Mouse (Mus musculus) lung, postnatal 0 days (tissue): Measurements from ENCODE around the gene Jpt1. TPM values are rescaled to one million over a fixed set of nuclear protein-coding genes. Genes with fewer than 3 reads are reported as not detected.
A peak's percentile ranks its signal among the peaks of the same experiment; 100 is the strongest.
"Not testable (repeated sequence)": the region's sequence is repeated elsewhere in the genome, so short reads cannot be mapped to it uniquely, and the experiment has no call there.

Source experiments
- ATAC-seq: fragments of 200-750 bp; cut with Nextera tagmentation; 2 replicates; pipeline ENCODE4 v1.8.0; 2017; ENCODE audit warnings: moderate library complexity
- DNase-seq: peaks from one replicate; pipeline ENCODE4 v3.0.0-alpha.2; 2016; ENCODE audit warnings: low spot score
- H3K27ac ChIP-seq: fragments of 300-500 bp; sonication (generic); 2 replicates; pipeline ENCODE4 v1.5.1; 2014; ENCODE audit warnings: antibody characterized with exemption, mild to moderate bottlenecking, low read length, mixed read lengths
- H3K27me3 ChIP-seq: fragments of 300-500 bp; sonication (generic); replicated peaks from 2 replicates; pipeline ENCODE4 v1.6.1; 2014; ENCODE audit warnings: low read length, mixed read lengths; ENCODE audit not compliant: insufficient read depth
- H3K36me3 ChIP-seq: fragments of 300-500 bp; sonication (generic); 2 replicates; pipeline ENCODE4 v1.6.1; 2014; ENCODE audit warnings: low read length, mixed read lengths; ENCODE audit not compliant: insufficient read depth
- H3K4me1 ChIP-seq: fragments of 300-500 bp; sonication (generic); 2 replicates; pipeline ENCODE4 v1.6.1; 2014; ENCODE audit warnings: antibody characterized with exemption, low read depth, low read length, mixed read lengths; ENCODE audit not compliant: insufficient read depth
- H3K4me2 ChIP-seq: fragments of 300-500 bp; sonication (generic); replicated peaks from 2 replicates; pipeline ENCODE4 v1.6.1; 2014; ENCODE audit warnings: low read depth, mild to moderate bottlenecking, low read length, moderate library complexity, mixed read lengths
- H3K4me3 ChIP-seq: fragments of 300-500 bp; sonication (generic); 2 replicates; pipeline ENCODE4 v1.5.1; 2014; ENCODE audit warnings: low read depth, low read length
- H3K9ac ChIP-seq: fragments of 300-500 bp; sonication (generic); replicated peaks from 2 replicates; pipeline ENCODE4 v1.6.1; 2014; ENCODE audit warnings: low read depth, mild to moderate bottlenecking
- H3K9me3 ChIP-seq: fragments of 300-500 bp; sonication (generic); 2 replicates; pipeline ENCODE4 v1.6.1; 2016; ENCODE audit warnings: low read length, mixed read lengths
- CTCF ChIP-seq: IDR thresholded peaks from 2 replicates; pipeline ENCODE4 v1.5.1; 2016; ENCODE audit warnings: antibody characterized with exemption, mild to moderate bottlenecking
- EP300 ChIP-seq: IDR thresholded peaks from 2 replicates; pipeline ENCODE4 v1.6.1; 2016; ENCODE audit warnings: antibody characterized with exemption, mild to moderate bottlenecking, control low read depth
- WGBS: fragments of 180-500 bp; shearing (Covaris S2); extraction: QIAGEN DNeasy Blood & Tissue Kit; methylation state at CpG from one replicate; pipeline ENCODE4 v1.1.7; 2014; 5-methylcytosine and 5-hydroxymethylcytosine counted together
- polyA plus RNA-seq: library from polyadenylated mRNA; unstranded; fragments of >200 nt; fragmentation: Nextera tagmentation; extraction: Ambion mirVana; gene quantifications from 2 replicates; pipeline ENCODE4 v1.2.1, GENCODE M21; 2015

Gene Jpt1
- polyA plus RNA-seq, 1 experiment from 2014 or later = 201 TPM

DNA sequence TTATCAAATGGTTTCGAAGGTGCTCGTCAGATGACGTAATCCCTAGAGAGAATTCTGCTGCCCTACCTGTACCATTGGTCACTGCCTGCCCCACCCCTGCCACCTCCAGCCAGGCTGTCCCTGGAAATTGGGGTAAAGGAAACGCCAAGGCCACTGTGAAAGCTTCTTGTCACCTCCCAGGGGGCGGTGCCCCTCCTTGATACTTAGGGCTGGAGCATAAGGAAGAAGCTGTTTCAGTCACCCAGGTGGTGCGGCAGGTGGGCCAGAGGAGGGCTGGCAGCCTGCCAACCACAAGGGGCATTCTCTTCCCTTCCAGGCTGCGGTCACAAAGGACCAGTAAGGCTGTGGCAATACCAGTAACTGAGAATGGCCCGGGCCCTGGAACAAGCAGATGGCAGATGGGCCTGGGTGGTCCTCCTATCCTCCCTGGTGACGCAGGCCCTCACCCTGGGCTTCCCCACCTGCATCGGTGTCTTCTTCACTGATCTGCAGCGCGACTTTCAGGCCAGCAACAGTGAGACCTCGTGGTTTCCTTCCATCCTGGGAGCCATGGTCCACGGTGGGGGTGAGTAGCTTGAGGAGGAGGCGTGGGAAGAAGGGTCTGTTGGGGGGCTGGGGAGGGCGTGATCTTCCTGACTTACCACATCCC is 51.8 kb downstream of the Jpt1 start, which contains the start of gene Slc16a5:
Gene Slc16a5, plus strand, starts transcription at position 232 of the 649 bp plus-strand sequence.
- Histone ChIP-seq H3K4me2 (no peak within 1 kb of the TSS), H3K4me3 (no peak within 1 kb of the TSS), H3K36me3 (no peaks in the 10 kb centered on the region), H3K27me3 (no peaks in the 10 kb centered on the region), H3K9me3 (no peaks in the 10 kb centered on the region), H3K27ac (no peak within 1 kb of the TSS), H3K9ac (no peak within 1 kb of the TSS), H3K4me1 (no peaks in the 10 kb centered on the region)
- peak; percentile 32 for DNase-seq
- TF ChIP-seq EP300 (no peak), CTCF (no peak)
- peak; percentile 38 for ATAC-seq
- 64% methylated on average over 15 of the region's 16 CpGs for WGBS

DNA sequence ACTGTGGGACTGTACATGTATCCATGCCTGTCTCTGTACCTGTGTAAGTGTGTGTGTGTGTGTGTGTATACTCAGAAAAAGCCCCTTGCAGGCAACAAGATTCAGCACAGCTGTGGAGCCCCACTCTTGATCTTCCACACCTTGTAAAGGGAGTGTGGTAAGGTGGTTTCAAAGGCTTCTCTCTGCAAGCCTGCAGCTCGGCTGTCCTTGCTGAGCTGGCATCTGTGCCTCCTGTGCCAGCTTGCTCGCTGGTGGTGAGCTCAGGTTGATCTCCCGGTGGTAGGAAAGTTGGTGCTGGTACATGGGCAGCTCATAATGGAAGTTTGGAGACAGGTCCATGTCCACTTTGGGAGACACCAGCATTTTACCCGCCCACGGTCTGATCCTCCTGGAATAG is 52.3 kb downstream of the Jpt1 start:
- DNase-seq = no peak
- Histone ChIP-seq H3K4me2 (no peak overlapping the region), H3K9ac (no peak overlapping the region), H3K4me3 (no peak overlapping the region), H3K27ac (no peak overlapping the region), H3K27me3 (no peaks in the 10 kb centered on the region), H3K36me3 (no peaks in the 10 kb centered on the region), H3K4me1 (no peaks in the 10 kb centered on the region), H3K9me3 (no peaks in the 10 kb centered on the region)
- WGBS = 73% methylated on average over 5 of the region's 5 CpGs
- no peak for ATAC-seq
- TF ChIP-seq CTCF (no peak), EP300 (no peak)

DNA sequence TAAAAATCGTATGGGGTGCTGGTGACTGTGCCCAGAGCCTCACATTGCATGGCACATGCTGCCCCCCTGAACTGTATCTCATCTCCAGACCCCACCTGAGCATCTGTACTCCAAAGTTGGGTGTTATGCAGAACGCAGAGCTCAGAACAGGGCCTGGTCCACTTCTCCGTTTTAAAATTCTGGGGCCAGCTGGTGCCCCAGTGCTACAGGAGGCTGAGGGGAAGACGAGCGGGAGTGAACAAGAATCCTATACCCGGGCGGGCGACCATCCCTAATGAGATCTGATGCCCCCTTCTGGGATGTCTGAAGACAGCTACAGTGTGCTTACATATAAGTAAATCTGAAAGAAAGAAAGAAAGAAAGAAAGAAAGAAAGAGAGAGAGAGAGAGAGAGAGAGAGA is 53.2 kb downstream of the Jpt1 start:
- Histone ChIP-seq H3K4me1 (no peaks in the 10 kb centered on the region), H3K9me3 (no peaks in the 10 kb centered on the region), H3K27me3 (no peaks in the 10 kb centered on the region), H3K36me3 (no peaks in the 10 kb centered on the region), H3K27ac (no peak overlapping the region), H3K9ac (no peak overlapping the region), H3K4me3 (no peak overlapping the region), H3K4me2 (no peak overlapping the region)
- 28% methylated on average over 8 of the region's 8 CpGs for WGBS
- ATAC-seq (no peak), DNase-seq (no peak)
- TF ChIP-seq CTCF = no peak
- TF ChIP-seq EP300 = no peak

DNA sequence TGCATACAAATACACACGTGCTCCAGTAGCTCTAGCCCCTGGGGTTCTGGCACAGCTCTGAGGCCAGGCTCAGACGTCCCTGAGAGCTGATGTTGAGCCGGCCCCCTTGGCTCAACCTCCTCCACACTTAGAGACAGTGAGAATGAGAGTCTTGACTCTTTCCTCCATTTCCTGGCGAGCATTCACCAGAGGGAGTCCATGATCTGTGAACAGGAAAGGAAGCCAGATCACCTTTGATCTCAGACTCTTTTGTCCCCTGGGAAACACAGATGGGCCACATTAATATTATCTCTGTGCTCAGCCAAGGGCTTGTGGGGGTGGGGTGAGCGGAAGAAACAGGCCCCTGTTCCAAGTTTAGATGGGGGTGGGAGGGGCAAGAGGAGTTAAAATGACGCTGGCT is 56.8 kb downstream of the Jpt1 start:
- H3K4me3 ChIP-seq = no peak overlapping the region
- no peaks in the 10 kb centered on the region for H3K27me3 ChIP-seq
- ATAC-seq (no peak), DNase-seq (no peak)
- no peak overlapping the region for H3K9ac ChIP-seq
- H3K36me3 ChIP-seq = no peaks in the 10 kb centered on the region
- no peak overlapping the region for H3K27ac ChIP-seq
- H3K9me3 ChIP-seq = no peaks in the 10 kb centered on the region
- H3K4me2 ChIP-seq = no peak overlapping the region
- H3K4me1 ChIP-seq = no peaks in the 10 kb centered on the region
- TF ChIP-seq CTCF (no peak), EP300 (no peak)
- 25% methylated on average over 6 of the region's 6 CpGs for WGBS

DNA sequence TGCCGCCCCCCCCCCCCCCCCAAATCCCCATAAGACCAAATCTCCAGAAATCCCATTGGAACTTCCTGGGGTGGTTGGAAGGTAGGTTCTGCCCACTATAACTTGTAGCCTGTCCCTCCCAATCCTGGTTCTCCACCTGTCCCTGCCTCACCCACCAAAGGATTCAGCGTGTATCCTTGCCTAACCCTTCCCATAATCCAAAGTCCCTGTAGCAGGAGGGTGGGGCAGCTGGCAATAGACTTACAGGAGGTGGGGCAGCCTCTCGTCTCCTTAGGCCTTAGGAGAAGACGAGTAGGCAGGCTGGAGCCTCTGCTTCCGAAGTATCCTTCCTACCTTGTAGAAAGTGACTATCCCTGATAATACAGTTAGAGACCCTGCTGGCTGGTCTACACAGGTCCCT is 58.0 kb downstream of the Jpt1 start:
- H3K9me3 ChIP-seq = no peaks in the 10 kb centered on the region
- DNase-seq = no peak
- H3K36me3 ChIP-seq = no peaks in the 10 kb centered on the region
- H3K4me1 ChIP-seq = no peaks in the 10 kb centered on the region
- ATAC-seq = no peak
- WGBS = 86% methylated on average over 5 of the region's 5 CpGs
- no peaks in the 10 kb centered on the region for H3K27me3 ChIP-seq
- H3K9ac ChIP-seq = no peak overlapping the region
- H3K4me2 ChIP-seq = no peak overlapping the region
- TF ChIP-seq EP300 (no peak), CTCF (no peak)
- H3K4me3 ChIP-seq = no peak overlapping the region
- no peak overlapping the region for H3K27ac ChIP-seq

DNA sequence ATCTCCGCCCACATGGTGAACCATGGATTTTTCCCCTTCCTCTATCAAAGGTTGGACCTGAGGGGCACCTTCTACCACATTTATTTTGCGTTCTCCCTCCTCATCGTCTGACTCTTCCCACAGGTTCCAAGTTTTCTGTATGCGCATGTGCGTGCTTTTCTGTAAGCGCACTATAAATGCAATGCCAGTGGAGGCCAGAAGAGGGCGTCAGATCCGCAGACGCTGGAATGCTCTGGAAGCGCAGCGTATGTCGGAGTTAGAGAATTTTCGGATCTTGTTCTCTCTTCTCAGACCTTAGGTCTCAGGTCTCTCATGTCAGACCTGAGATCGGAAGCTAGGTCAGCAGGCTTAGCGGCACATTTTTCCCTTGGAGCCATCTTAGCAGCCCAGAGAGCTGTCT is 58.6 kb downstream of the Jpt1 start:
- Histone ChIP-seq H3K9ac (no peak overlapping the region), H3K4me2 (no peak overlapping the region), H3K4me1 (no peaks in the 10 kb centered on the region), H3K4me3 (no peak overlapping the region), H3K27me3 (no peaks in the 10 kb centered on the region), H3K9me3 (no peaks in the 10 kb centered on the region), H3K36me3 (no peaks in the 10 kb centered on the region), H3K27ac (no peak overlapping the region)
- TF ChIP-seq EP300 = no peak
- TF ChIP-seq CTCF = no peak
- DNase-seq (no peak), ATAC-seq (no peak)
- WGBS = 87% methylated on average over 15 of the region's 15 CpGs

DNA sequence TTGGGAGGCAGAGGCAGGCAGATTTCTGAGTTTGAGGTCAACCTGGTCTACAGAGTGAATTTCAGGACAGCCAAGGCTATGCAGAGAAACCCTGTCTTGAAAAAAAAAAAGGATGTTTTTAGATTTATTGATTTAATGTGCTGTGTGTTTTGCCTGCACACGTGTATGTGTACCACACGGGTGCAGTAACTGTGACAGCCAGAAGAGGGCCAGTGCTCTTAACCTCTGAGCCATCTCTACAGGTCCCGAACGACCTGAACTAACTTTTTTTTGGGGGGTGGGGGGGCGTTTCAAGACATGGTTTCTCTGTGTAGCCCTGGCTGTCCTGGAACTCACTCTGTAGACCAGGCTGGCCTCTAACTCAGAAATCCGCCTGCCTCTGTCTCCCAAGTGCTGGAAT is 59.4 kb downstream of the Jpt1 start:
- not testable (repeated sequence) for H3K4me3 ChIP-seq, H3K9me3 ChIP-seq, H3K4me1 ChIP-seq, H3K27ac ChIP-seq, H3K27me3 ChIP-seq, DNase-seq, ATAC-seq, H3K9ac ChIP-seq, H3K4me2 ChIP-seq, H3K36me3 ChIP-seq
- WGBS = 89% methylated on average over 6 of the region's 6 CpGs
